Mouse (Mus musculus): ENCODE measurements around the gene Pard3.

Gene Pard3

DNA sequence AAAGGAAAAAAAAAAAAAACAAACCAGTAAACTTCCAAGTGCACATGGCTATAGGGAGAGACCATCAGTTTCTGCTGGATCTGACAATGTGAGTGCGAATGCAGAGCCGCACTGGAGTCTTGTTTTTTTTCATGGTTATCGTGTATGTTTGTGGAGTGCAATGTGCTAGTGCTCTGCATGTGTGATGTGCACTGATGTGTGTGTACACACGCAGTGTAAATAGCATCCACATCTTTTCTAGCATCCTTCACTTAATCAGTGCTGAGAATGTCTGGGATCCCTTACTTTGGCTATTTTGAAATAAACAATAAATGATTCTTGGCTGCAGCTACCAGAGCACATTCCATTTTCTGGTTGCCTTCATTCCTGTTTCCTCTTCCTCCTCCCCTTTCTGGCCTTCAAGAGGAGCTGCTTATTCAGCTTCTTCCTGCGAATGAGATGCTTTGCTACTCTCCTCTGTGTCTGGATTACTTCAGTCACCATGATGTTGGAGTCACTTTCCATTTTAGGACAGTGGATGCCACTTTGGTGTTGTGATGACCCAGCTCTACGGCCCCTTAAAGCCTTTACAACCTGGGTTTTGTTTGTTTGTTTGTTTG lies 239.3 kb downstream of the Pard3 start:
- DNase-seq, result no peak

- no peak for DNase-seq
These were observed 243.3 kb downstream of the Pard3 start for GRCm38 (mm10) chr8:127307026-127307425.

DNA sequence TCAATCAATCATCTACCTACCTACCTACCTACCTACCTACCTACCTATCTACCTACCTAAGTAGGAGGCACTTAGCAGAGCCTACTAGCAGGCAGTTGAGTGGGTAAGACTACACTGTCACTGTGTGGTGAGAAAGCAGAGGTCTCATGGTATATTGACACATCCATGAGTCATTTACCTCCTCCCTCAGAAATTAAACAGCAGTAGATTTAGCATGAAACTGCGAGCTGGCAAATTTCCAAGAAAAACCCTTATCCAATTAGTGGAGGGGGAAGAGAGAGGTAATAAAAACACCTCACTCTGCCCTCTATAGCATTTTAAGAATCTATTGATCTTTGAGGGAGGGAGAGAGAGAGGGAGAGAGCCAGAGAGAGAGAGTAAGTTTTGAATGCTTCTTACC lies 245.7 kb downstream of the Pard3 start:
- DNase-seq, result no peak

- peak; percentile 31 for DNase-seq
These were observed 252.1 kb downstream of the Pard3 start for GRCm38 (mm10) chr8:127315811-127316210.

DNA sequence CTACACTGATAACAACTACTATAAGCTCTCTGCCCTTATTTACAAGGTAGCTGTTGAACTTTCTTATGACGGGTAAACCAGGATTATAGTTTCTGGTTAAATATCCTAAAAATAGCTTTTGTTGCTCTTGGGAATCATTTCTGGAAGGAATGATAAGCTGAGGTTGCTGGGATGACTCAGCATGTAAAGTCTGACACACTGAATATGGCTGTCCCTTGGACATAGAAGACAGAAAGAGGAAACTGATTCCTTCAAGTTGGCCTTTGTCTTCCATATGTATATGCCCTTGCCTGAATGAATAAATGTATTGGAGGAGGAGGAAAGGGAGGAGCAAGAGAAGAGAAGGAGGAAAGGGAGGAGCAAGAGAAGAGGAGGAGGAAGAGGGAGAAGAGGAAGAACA lies 254.2 kb downstream of the Pard3 start:
- no peak for DNase-seq

DNA sequence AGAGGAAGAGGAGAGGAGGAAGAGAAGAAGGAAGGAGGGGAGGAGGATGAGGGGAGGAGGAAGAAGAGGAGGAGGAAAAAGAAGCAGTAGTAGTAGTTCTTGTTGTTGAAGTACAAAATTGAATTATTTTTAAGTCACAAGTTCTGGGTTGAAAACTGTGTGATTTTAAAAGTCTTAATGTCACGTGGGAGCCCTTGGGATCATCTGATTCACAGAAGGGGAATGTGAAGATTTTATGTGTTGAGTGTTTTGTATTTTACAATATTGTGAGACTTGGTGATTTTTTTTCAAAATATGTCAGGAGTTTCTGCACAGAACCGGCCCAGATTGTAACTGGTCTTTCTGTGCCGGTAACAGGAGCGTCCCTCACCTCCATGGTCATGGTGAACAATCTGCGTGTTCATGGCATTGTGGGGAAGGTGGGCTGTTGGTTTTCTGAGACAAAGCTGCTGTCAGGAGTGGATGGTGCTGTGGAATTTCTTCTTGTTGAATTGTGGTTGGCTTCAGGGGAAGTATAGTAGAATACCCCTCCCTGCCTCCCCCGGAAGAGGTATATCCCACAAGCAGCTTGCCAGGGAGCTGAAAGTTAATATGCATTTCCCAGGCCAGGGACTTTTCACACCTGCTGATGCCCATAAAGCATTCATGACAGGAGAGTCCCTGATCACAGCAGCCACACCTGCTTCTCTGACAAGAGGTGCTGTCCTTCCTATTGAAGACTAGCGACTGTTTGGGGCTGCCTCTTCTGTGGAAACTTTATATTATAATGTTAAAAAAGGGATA lies 254.9 kb downstream of the Pard3 start:
- no peak for DNase-seq

DNA sequence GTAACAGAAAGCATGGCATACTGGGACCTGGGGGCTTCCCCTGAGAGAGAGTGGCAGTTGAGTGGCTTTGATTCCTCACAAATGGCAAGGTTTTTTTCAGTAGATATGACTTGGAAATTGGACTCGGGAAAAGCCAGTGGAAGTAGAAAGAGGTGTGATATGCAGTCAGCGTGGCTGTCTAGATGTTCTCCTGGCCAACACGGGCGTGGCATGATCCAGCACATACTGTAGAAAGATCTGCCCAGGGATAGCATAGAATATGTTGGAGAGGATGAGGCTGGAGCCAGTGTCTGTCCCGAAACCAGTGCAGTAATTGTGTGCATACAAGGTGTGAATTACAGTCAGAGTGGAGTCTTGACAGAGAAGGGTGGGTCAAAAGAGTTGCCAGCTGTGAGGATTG lies 257.2 kb downstream of the Pard3 start:
- DNase-seq, result no peak

GRCm38 (mm10) chr8:127323583-127324360 lies 260.1 kb downstream of the Pard3 start:
- DNase-seq, result no peak

DNA sequence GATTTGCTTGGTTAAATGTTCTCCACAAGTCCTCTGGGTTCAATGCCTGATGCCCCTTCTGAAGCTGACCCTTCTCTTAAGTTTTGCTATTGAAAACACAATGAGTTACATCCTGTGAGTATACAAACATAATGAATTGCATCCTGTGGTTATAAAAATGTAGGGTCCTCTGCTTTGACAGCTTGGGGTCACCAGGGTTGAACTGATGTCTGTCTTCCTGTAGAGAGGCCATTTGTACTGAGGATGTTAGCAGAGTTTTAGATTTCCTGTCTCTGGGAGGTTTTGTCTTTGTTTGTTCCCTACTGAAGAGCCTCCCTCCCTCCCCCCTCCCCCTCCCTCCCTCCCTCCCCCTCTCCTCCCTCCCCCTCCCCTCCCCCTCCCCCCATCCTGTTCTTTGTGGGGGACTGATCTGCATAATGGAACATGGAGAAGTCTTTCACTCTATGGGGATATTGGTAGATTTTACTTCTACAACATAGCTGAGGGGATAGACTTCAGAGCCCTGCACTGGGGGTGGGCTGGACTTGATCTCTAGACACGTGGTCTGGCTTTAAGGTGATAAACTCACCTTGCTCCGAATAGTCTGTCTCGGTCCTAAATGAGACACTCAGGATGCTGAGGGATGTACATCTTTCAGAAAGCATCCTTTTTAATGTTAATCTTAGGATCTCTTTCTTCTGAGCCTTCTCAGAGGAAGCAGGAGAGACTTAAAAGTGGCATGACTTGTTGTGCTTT lies 261.3 kb downstream of the Pard3 start:
- no peak for DNase-seq

GRCm38 (mm10) chr8:127325749-127326148 lies 262.1 kb downstream of the Pard3 start:
- DNase-seq, result no peak

DNA sequence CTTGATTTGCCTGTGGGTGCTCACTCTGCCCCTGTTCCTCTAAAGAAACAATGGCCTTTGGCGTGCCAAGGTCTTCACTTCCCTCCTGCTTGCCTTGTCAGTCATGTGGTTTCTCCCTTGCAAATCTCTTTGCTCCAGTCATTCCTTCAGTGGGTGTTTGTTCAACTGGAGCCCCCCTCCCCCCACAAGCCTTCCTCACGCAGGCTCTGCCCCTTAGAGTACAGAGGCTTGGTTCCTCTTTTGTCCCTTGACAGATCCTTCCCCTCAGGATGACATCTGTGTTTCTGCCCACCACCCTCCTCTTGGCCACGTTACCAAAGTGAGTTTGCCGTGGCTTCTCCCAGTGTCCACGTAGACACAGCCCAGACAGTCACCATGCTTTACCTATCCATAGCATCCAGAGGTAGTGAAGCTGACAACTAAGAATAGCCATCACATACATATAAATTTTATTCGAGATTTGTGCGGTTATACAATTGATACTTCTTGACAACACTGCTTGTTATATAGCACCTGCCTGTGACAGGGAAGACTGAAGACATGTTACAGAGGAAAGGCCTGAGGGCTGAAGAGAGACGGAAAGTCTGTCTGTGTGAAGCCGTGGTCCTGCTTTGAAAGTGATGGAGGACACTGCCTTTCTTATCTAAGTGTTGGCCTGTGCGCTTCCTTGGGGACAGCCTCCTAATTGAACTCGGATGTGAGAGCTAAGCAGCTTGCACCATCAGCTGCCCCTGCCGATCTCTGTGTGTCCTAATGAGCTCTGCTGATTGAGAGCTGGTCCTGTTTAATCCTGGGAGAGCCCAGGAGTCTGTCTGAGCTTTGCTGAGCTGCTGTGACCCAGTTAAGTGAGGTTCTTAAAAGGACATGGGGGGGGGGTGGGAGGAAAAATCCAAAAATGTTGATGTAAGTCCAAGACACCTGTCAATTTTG lies 266.8 kb downstream of the Pard3 start:
- no peak for DNase-seq

DNA sequence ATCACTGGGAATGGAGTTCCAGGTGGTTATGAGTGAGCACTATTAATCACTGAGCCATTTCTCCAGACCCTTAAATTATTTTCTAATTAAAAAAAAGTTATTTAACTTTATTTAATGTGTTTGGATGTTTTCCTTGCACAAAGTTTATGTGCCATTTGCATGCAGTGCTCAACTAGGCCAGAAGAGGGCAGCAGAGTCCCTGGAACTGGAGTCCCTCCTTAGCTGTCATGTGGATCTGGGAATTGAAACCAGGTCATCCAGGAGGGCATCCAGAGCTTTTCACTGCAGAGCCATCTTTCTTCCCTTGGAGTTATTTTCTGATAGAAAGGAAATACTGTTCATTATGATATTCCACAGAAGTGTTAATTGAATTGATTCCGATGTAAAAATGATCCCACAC lies 268.1 kb downstream of the Pard3 start:
- peak; percentile 25 for DNase-seq

- DNase-seq, result no peak
These were observed 271.5 kb downstream of the Pard3 start for GRCm38 (mm10) chr8:127335216-127335615.

DNA sequence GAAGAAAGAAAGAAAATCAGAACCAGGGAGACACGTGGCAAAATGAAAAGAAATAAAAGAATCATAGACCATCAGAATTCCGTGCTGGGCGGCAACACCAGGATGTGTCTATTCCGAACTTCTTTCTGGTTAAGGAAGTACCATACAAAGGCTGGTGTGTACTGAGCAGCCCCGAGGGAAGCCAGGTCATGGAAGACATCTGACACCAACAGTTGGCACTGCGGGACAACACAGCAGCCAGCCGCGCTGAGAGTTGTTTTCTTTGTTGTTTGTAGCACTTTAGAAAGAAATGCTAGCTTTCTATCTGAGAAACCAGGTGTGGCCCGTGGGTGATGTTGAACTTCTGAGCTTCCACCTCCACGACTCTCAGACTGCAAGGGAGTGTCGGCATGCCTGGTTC lies 274.5 kb downstream of the Pard3 start:
- DNase-seq, result no peak

- peak; percentile 23 for DNase-seq
These were observed 277.4 kb downstream of the Pard3 start for GRCm38 (mm10) chr8:127341046-127341445.

GRCm38 (mm10) chr8:127343115-127343514 lies 279.4 kb downstream of the Pard3 start:
- no peak for DNase-seq

DNA sequence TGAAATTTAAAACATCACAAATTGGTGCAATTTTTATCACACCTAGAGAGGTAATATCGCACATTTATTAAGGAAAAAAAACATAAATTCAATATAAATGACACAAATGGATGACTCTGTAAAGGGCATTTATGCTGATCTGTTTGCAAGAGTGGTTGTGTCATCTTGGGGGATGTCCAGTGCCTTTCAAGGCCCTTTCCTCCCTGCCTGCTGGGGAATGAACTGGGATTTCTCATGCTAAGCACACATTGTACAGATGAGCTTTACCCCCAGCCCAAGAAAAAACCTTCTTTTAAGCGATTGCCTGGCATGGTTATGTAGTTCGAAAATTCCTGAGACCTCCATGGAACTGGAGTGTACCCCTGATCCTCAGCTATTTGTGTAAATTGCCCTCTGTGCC lies 280.7 kb downstream of the Pard3 start:
- no peak for DNase-seq

DNA sequence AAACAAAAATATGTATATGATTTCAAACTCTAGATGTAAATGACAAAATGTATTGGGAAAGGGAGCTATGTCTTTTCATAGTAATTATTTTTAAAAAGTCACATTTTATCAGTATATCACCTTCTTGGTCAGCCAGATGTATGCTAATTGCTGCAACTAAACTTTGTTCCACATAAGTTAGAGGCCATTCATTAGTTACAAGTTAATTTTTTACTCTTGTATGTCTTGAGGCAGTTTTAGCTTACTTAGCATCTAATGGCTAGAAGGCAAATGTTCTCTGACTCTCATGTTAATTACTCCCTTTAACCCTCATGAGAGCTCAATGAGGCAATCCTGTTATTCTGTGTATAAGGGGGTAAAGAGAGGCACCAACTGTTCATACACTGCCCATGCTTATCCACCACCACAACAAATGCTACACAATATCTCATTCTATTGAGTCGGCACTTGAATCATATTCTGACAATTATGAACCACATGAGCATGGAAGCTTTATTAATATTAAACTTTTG lies 282.3 kb downstream of the Pard3 start:
- no peak for DNase-seq

DNA sequence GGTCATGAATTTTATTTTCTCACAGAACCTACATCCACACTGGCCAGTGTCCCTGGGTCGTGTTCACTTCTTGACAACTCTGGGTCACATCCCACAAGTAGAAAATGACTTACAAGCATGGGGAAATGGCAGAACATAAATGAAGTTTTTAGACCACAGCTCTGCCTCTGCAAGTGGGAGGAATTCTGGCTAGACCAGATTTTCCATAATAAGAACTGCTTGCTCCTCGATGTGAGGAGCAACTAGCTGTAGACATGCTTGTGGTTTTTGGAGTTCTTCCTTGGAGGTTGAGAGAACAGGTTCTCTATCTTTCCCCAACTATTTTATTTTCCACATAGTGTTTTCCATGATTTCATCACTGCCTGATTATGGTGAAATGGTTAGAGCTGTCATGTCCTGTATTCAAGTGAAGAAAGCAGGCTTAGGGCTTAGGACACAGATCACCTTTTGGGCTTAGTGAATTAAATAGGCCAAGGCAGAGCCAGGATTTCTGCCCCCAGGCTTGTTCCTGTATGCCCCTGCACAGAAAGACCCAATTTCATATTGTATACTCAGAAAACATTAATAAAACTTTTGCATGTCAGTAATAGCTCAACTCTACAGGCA lies 284.3 kb downstream of the Pard3 start:
- DNase-seq, result no peak

DNA sequence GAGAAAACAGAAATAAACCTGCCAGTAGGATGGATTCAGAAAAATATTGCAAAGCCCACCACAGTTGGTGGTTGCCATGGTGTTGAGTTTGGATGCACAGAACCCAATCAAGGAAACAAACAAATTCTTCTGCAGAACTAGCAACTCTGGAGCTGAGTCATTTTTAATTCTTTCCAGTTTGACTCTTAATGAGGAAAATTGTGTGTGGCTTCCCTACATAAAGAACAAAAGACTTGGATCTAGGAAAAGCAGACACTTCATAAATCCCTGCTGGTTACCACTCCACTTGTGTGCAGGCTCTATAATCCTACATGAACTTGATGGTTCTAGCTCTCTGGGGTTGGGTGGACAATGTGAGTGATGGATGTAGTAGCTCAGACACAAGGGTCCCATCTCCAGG lies 298.1 kb downstream of the Pard3 start:
- no peak for DNase-seq

DNA sequence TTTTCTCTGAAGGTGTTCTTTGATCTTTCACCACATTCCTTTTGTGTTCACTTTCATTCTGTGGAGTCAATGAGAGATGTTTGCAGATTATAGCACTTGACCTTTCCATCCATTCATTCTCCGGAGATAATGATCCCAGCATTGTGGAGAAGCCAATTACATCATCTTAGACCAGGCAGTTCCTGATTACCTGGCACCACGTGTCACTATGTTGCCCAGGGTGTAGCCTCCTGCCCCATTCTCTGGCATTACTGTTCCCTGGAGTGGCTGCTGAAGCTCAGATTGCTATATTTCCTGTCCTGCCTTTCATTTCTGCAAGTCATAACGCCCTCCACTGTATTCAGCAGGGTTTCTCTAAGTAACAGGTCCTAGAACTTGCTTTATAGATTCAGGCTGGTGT lies 304.7 kb downstream of the Pard3 start:
- DNase-seq, result no peak
